Mouse (Mus musculus): ENCODE data around the gene Aff3.

The Aff3 gene

DNA sequence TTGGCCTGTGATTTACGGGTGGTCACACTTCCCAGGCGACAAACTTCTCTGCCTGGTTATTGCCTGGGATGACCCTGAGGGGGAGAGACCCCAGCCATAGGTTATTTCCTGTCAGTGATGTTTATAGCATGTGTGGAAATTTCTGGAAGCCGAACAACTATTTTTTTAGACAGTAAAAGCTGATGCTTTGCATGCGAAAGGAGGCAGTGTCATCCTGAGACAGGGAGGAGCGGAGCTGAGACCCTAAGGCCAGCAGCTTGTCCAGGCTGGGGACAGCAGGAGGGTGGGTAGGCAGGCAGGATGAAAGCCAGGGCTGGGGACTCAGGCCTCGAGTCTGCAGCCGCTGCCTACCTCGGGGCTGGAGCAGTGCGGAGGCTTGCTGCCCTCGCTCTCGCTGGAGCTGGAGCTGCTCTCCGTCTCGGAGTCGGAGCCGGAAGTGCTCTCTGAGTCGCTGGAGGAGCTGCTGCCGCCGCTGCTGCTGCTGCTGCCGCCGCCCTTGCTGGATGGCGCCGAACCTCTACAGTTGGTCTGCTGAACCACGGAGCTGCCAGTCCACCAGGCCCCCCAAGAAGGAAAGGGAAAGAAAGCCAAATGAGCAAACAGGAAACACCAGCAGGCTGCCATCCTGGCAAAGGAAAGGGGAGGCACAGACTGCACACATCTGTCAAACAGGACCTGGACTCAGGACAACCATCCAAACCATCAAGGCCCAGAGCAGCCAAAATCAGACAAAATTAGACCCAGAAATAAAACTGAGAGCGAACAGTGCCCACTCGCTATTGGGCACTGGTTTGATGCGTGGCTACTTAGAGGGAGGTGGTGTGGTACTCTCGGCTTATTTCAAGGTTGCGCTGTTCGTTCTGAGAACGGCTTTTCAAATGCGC, 446.6 kb downstream of the Aff3 start:
- peak; percentile 7 for DNase-seq

GRCm38 (mm10) chr1:38217098-38217497, 447.7 kb downstream of the Aff3 start:
- no peak for DNase-seq

DNA sequence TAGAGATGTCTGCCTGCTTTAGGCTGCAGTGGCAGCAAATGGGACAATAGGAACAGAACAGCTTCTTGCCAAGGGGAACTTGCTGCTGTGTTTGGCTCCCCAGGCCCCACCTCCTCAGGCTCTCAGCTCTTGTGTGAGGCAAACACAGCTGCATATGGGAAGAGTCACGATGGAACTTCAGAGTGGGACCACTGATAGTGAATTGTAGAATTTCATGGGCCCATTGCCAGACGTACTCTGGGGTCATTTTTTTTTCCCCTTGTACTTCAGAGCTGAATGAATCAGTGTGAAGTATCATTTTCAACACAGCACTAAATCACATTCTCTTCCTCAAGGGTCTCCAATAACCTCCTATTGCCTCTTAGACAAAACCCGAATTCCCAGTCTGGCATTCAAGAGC, 451.4 kb downstream of the Aff3 start:
- DNase-seq: no peak

GRCm38 (mm10) chr1:38212386-38212785, 452.4 kb downstream of the Aff3 start:
- DNase-seq: no peak

DNA sequence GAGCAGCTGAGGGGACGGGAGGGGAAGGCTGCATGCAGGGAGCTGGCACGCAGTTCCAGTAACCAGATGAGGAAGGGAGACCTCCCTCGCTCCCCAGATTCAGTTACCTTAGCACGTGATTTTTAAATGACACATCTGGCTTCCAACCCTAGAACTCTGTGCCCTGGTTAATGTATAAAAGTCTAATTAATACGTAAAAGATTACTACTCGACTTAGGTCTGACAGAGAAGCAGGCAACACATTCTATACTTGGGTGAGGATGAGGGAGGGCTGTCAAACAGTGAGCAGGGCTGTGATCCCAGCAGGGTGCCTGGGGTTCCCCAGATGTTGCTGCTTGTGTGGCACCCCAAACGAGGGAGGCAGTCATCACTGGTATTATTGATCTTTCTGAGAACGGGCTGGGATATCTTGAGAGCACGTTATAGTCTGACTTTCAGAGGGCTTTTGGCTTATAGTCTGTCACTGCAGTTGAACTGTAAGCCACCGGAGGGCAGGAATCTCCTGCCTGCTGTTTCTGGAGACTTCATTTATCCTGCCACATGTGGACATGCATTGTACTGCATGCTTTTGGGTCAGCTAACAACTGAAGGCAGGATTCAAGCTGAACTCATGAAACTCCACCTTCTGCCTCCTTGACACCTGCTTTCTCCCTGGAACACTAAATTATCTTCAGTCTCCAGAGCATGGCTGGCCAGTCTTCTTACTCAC, 462.1 kb downstream of the Aff3 start:
- peak; percentile 9 for DNase-seq

- no peak for DNase-seq
These were observed 463.0 kb downstream of the Aff3 start for GRCm38 (mm10) chr1:38201796-38202195.

GRCm38 (mm10) chr1:38199669-38200635, 464.8 kb downstream of the Aff3 start:
- DNase-seq: no peak

- DNase-seq: no peak
These were observed 466.2 kb downstream of the Aff3 start for GRCm38 (mm10) chr1:38198393-38199029.

DNA sequence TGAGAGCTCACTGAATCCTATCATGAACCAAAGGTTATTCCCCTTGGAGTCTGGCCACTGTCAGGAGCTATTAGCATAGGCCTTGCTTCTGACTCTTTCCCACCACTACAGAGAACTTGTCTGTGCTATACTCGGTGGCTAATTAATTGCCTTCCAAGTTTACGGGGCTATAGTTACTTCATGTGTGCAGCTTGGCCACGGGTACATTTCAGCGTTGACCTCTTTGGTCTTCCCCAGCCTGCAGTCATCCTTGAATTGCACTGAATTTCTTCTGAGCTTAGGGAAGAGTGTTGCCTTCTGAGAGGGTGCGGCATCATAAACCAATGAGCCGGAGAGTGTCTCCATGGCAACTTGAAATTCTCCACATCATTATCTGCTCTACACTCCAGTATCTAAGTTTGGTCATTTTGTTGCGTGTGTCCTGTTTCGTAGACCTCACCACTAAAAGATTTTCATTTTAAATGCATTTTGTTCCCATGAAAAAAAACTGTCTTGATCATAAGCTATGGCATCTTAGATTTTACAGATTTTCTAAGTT, 467.5 kb downstream of the Aff3 start:
- no peak for DNase-seq

- DNase-seq: no peak
These were observed 469.0 kb downstream of the Aff3 start for GRCm38 (mm10) chr1:38195721-38196120.

GRCm38 (mm10) chr1:38186227-38186545, 478.6 kb downstream of the Aff3 start:
- DNase-seq: no peak

GRCm38 (mm10) chr1:38185517-38186226, 479.1 kb downstream of the Aff3 start:
- peak; percentile 81 for DNase-seq

DNA sequence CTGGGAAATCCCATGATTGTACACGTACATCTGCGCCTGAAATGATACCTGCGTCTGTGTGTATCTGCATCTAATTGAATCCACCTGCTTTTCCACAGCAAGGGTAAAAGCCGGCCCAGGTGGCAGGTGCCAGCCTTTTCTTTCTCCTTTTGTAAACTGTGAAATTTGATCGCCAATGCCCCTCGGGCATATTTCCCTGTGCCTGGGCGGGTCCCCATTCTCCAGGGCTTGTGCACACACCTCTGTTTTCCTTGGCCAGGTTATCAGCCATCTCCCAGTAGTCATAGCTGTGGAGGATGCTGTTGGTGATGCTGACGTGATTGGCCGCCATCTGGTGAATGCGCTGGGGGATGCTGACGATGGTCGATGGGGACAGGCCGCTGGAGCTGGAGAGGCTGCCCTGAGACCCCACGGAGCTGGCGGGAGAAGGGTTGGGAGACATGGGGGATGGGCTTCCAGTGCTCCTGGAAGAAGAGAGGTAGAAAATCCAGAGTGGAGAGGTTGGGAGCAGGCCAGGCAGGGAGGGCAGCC, 483.7 kb downstream of the Aff3 start:
- DNase-seq: peak; percentile 3

DNA sequence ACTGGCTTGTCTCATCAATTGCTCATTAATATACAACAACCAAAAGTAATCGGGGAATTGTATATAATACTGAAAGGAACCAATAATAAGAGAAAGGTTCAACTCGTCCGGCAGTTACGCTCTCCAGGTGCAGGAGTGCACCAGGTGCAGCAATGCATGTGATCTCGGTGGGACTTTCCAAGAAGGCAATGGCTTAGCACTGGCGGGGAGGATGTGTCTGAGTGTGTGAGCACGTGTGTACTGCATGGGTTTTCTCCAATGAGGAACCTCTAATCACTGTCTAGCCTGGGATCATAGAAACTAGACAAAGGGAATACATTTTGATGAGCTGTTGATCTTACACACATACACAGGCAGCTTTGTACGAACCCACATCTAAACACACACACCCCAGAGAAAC, 485.8 kb downstream of the Aff3 start:
- no peak for DNase-seq

- DNase-seq: no peak
These were observed 488.7 kb downstream of the Aff3 start for GRCm38 (mm10) chr1:38176077-38176476.

DNA sequence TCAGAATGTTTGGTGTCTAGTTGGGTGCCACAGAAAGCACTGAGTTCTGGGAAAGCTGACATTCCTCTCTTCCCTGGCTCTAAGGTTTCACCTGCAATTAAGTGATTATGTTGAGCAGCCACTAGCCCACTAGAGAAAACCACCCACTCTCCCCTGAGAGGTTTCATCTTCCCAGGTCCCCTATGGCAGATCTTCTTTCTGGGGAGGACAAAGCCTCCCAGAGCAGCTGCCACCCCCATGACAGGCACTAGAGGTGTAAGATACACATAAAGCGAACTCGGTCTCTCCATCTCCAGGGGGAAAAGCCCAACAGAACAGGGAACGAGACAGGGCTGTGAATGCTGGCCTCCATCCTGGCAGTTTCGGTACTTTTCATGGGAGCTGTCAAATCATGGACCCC, 492.9 kb downstream of the Aff3 start:
- DNase-seq: no peak

DNA sequence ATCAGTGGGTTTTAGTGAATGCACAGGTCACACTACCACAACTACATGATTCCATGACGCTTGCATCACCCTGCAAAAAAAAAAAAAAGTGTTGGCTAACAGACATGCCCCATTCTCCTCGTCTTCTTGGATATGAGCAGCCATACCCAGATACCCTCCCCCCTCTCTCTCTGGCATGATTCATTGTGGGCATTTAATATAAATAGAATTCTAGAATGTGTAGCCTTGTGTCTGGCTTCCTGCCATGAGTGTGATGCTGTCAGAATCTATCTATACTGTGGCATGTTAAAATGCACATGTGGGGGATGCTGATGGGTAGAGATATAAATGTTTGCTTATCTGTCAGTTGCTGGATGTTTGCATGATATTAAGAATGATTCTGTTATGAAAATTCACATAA, 499.1 kb downstream of the Aff3 start:
- DNase-seq: no peak

DNA sequence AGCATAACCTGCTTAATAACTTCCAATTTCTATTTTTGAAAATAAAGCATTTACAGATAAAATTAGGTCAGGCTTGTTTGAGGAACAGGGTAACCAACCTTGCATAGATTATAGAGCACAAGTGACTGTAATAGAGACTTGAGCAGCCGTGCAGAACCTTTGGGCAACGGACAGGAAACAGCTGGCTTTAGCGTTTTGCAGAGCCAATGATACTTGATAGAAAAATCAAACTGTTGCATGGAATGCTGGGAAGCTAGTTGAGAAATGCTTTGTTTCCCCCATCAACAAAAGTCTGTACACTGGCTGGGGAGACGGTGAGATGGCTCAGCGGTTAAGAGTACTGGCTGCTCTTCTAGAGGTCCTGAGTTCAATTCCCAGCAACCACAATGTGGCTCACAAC, 514.7 kb downstream of the Aff3 start:
- no peak for DNase-seq

- no peak for DNase-seq
These were observed 518.7 kb downstream of the Aff3 start for GRCm38 (mm10) chr1:38146008-38146407.

DNA sequence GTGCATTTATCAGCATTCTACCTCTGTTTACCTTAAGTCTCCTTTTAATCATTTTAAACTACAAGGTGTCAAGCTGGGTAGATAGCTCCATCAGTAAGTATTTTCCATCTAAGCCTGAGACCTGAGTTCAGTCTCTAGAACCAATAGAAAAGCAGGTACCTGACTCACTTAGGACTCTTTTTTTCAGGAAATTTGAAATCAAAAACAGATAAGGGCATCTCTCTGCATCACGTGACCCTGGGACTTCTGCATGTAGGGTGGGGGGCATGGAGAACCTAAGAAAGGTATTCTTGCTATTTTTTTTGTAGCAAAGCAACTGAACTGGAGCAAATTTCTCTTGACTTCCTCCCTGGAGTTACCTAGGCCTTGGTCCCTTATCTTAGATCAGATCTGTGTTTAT, 523.4 kb downstream of the Aff3 start:
- DNase-seq: no peak

GRCm38 (mm10) chr1:38140911-38141310, 523.8 kb downstream of the Aff3 start:
- no peak for DNase-seq
